Mouse (Mus musculus): ENCODE data around the gene Ubash3b.

Gene Ubash3b

GRCm38 (mm10) chr9:41054166-41054565 lies 107.3 kb downstream of the Ubash3b start:
- DNase-seq (ENCODE audit: low read depth, low spot score) = no peak

- no peak for DNase-seq (ENCODE audit: low read depth, low spot score)
Measured at GRCm38 (mm10) chr9:41053478-41053877, 108.0 kb downstream of the Ubash3b start.

- no peak for DNase-seq (ENCODE audit: low read depth, low spot score)
Measured at GRCm38 (mm10) chr9:41051080-41051932, 110.2 kb downstream of the Ubash3b start.

GRCm38 (mm10) chr9:41050331-41051079 lies 111.0 kb downstream of the Ubash3b start:
- DNase-seq (ENCODE audit: low read depth, low spot score) = no peak

- DNase-seq (ENCODE audit: low read depth, low spot score) = no peak
Measured at GRCm38 (mm10) chr9:41049282-41049681, 112.2 kb downstream of the Ubash3b start.

- DNase-seq (ENCODE audit: low read depth, low spot score) = no peak
Measured at GRCm38 (mm10) chr9:41048820-41049219, 112.7 kb downstream of the Ubash3b start.

GRCm38 (mm10) chr9:41048216-41048615 lies 113.3 kb downstream of the Ubash3b start:
- DNase-seq (ENCODE audit: low read depth, low spot score) = no peak

- DNase-seq (ENCODE audit: low read depth, low spot score) = no peak
Measured at GRCm38 (mm10) chr9:41047654-41048053, 113.8 kb downstream of the Ubash3b start.

GRCm38 (mm10) chr9:41044626-41045025 lies 116.9 kb downstream of the Ubash3b start:
- peak; percentile 76 for DNase-seq (ENCODE audit: low read depth, low spot score)

GRCm38 (mm10) chr9:41043641-41044040 lies 117.9 kb downstream of the Ubash3b start:
- DNase-seq (ENCODE audit: low read depth, low spot score) = no peak

- no peak for DNase-seq (ENCODE audit: low read depth, low spot score)
Measured at GRCm38 (mm10) chr9:41041404-41041803, 120.1 kb downstream of the Ubash3b start.

- DNase-seq (ENCODE audit: low read depth, low spot score) = no peak
Measured at GRCm38 (mm10) chr9:41038150-41038664, 123.3 kb downstream of the Ubash3b start.

GRCm38 (mm10) chr9:41031590-41032489 lies 129.7 kb downstream of the Ubash3b start:
- DNase-seq (ENCODE audit: low read depth, low spot score) = no peak

GRCm38 (mm10) chr9:41029827-41030226 lies 131.7 kb downstream of the Ubash3b start:
- DNase-seq (ENCODE audit: low read depth, low spot score) = no peak

GRCm38 (mm10) chr9:41028470-41028869 lies 133.0 kb downstream of the Ubash3b start:
- peak; percentile 74 for DNase-seq (ENCODE audit: low read depth, low spot score)

GRCm38 (mm10) chr9:41021690-41022089 lies 139.8 kb downstream of the Ubash3b start:
- peak; percentile 8 for DNase-seq (ENCODE audit: low read depth, low spot score)

- no peak for DNase-seq (ENCODE audit: low read depth, low spot score)
Measured at GRCm38 (mm10) chr9:41020486-41020885, 141.0 kb downstream of the Ubash3b start.

GRCm38 (mm10) chr9:41014512-41014911 lies 147.0 kb downstream of the Ubash3b start:
- DNase-seq (ENCODE audit: low read depth, low spot score) = no peak

- DNase-seq (ENCODE audit: low read depth, low spot score) = no peak
Measured at GRCm38 (mm10) chr9:41012456-41012855, 149.0 kb downstream of the Ubash3b start.

GRCm38 (mm10) chr9:41011512-41012436 lies 149.7 kb downstream of the Ubash3b start:
- DNase-seq (ENCODE audit: low read depth, low spot score) = no peak
